Mouse (Mus musculus) heart, embryonic 14.5 days (tissue): ENCODE measurements around the gene Mapk13. TPM values are rescaled to one million over a fixed set of nuclear protein-coding genes. Genes with fewer than 3 reads are reported as not detected.
"Not testable (repeated sequence)": the region's sequence is repeated elsewhere in the genome, so short reads cannot be mapped to it uniquely, and the experiment has no call there.

Experiments
- ATAC-seq: fragments of 200-750 bp; cut with Nextera tagmentation; 2 replicates; pipeline ENCODE4 v1.8.0; 2017; ENCODE audit warnings: low read depth, moderate TSS enrichment; ENCODE audit not compliant: insufficient number of reproducible peaks, insufficient read depth, low FRiP score
- H3K27ac ChIP-seq, 2 experiments: fragments of 200-500 bp in 1 of 2; fragments of 300-500 bp in 1 of 2; sonication (generic) in 1 of 2; replicated peaks in 1 of 2; 2 replicates each; pipeline ENCODE4 v1.5.1; 2012 to 2014; ENCODE audit warnings: low read depth in 2 of 2, low read length in 2 of 2, control low read depth in 1 of 2, mild to moderate bottlenecking in 1 of 2, mixed read lengths in 1 of 2; ENCODE audit not compliant: control insufficient read depth in 1 of 2, insufficient read depth in 1 of 2
- H3K27me3 ChIP-seq: fragments of 300-500 bp; sonication (generic); 2 replicates; pipeline ENCODE4 v1.6.1; 2014; ENCODE audit warnings: mild to moderate bottlenecking, low read length, control low read depth; ENCODE audit not compliant: control insufficient read depth, insufficient read depth
- H3K36me3 ChIP-seq: fragments of 300-500 bp; sonication (generic); 2 replicates; pipeline ENCODE4 v1.6.1; 2014; ENCODE audit warnings: mild to moderate bottlenecking, control low read depth, low read length, mixed read lengths; ENCODE audit not compliant: control insufficient read depth, insufficient read depth
- H3K4me1 ChIP-seq, 2 experiments: fragments of 200-500 bp in 1 of 2; fragments of 300-500 bp in 1 of 2; sonication (generic) in 1 of 2; 2 replicates each; pipeline ENCODE4 v1.6.1; 2012 to 2014; ENCODE audit warnings: low read length in 2 of 2, control low read depth in 1 of 2, mixed read lengths in 1 of 2; ENCODE audit not compliant: control insufficient read depth in 2 of 2, insufficient read depth in 2 of 2
- H3K4me2 ChIP-seq: fragments of 300-500 bp; sonication (generic); 2 replicates; pipeline ENCODE4 v1.6.1; 2014; ENCODE audit warnings: mild to moderate bottlenecking, low read length
- H3K4me3 ChIP-seq, 2 experiments: fragments of 200-500 bp in 1 of 2; fragments of 300-500 bp in 1 of 2; sonication (generic) in 1 of 2; 2 replicates each; pipeline ENCODE4 v1.5.1; 2012 to 2014; ENCODE audit warnings: low read length in 2 of 2, mild to moderate bottlenecking in 2 of 2, control low read depth in 1 of 2, low read depth in 1 of 2, moderate library complexity in 1 of 2; ENCODE audit not compliant: control insufficient read depth in 1 of 2, insufficient read depth in 1 of 2
- H3K9ac ChIP-seq: fragments of 300-500 bp; sonication (generic); 2 replicates; pipeline ENCODE4 v1.6.1; 2014; ENCODE audit warnings: mild to moderate bottlenecking, low read length
- H3K9me3 ChIP-seq: fragments of 300-500 bp; sonication (generic); 2 replicates; pipeline ENCODE4 v1.6.1; 2016; ENCODE audit warnings: low read length, control low read depth; ENCODE audit not compliant: control insufficient read depth
- WGBS: fragments of 180-500 bp; shearing (Covaris S2); extraction: QIAGEN DNeasy Blood & Tissue Kit; methylation state at CpG from one replicate; pipeline ENCODE4 v1.1.7; 2014; 5-methylcytosine and 5-hydroxymethylcytosine counted together
- polyA plus RNA-seq: library from polyadenylated mRNA; unstranded; fragments of >200 nt; fragmentation: Nextera tagmentation; extraction: Ambion mirVana; gene quantifications from 2 replicates; pipeline ENCODE4 v1.2.1, GENCODE M21; 2014

The Mapk13 gene
- polyA plus RNA-seq = 1.7 and 2.5 TPM in 2 replicates

GRCm38 (mm10) chr17:28769121-28769874 is at the start of gene Mapk13:
Gene Mapk13 (plus strand): TSS chr17:28769297.
- WGBS = under 1% methylated on average over 58 of the region's 58 CpGs
- Histone ChIP-seq H3K9me3 (no peaks in the 10 kb centered on the region), H3K9ac (peak within 1 kb of the TSS; percentile 68), H3K4me3 (peak within 1 kb of the TSS; percentile 36 to 49), H3K4me2 (peak within 1 kb of the TSS; percentile 89), H3K27ac (no peak within 1 kb of the TSS), H3K4me1 (peaks cover 11 to 18% of the 10 kb centered on the region in 2 experiments), H3K27me3 (peaks cover 37% of the 10 kb centered on the region), H3K36me3 (no peaks in the 10 kb centered on the region)
- ATAC-seq = 0 out of 2 replicates have a peak, but pooled peaks have one; percentile 7

GRCm38 (mm10) chr17:28725783-28726182 is 43.3 kb upstream of the Mapk13 start, which contains the start of gene AC170998.1:
Gene AC170998.1 (plus strand): TSS chr17:28726083.
- no peak within 1 kb of the TSS for H3K4me2 ChIP-seq
- H3K36me3 ChIP-seq = peaks cover 78% of the 10 kb centered on the region
- ATAC-seq = no peak
- peaks cover 3 to 10% of the 10 kb centered on the region in 2 experiments; a peak in 2 of 4 replicates for H3K4me1 ChIP-seq
- no peak within 1 kb of the TSS for H3K4me3 ChIP-seq
- no peaks in the 10 kb centered on the region for H3K27me3 ChIP-seq
- H3K9me3 ChIP-seq = no peaks in the 10 kb centered on the region
- H3K9ac ChIP-seq = no peak within 1 kb of the TSS
- WGBS = 88% methylated on average over 4 of the region's 4 CpGs
- no peak within 1 kb of the TSS for H3K27ac ChIP-seq

GRCm38 (mm10) chr17:28727511-28727910 is 41.6 kb upstream of the Mapk13 start:
- not testable (repeated sequence) for H3K27ac ChIP-seq, H3K4me2 ChIP-seq, H3K9ac ChIP-seq, H3K9me3 ChIP-seq, ATAC-seq, H3K4me3 ChIP-seq, H3K27me3 ChIP-seq, H3K4me1 ChIP-seq
- peaks cover 85% of the 10 kb centered on the region for H3K36me3 ChIP-seq
- 94% methylated on average over 11 of the region's 11 CpGs for WGBS

GRCm38 (mm10) chr17:28735317-28736105 is 33.6 kb upstream of the Mapk13 start:
- Histone ChIP-seq H3K4me2 (no peak overlapping the region), H3K9ac (no peak overlapping the region), H3K4me3 (no peak overlapping the region), H3K36me3 (peaks cover 83% of the 10 kb centered on the region), H3K27me3 (no peaks in the 10 kb centered on the region), H3K27ac (no peak overlapping the region), H3K4me1 (no peaks in the 10 kb centered on the region; a peak in 1 of 4 replicates), H3K9me3 (no peaks in the 10 kb centered on the region)
- ATAC-seq = no peak
- 83% methylated on average over 6 of the region's 6 CpGs for WGBS

GRCm38 (mm10) chr17:28736486-28736885 is 32.6 kb upstream of the Mapk13 start:
- H3K9ac ChIP-seq = no peak overlapping the region
- H3K4me2 ChIP-seq = no peak overlapping the region
- H3K27ac ChIP-seq = no peak overlapping the region
- no peak for ATAC-seq
- H3K4me1 ChIP-seq = no peaks in the 10 kb centered on the region; a peak in 1 of 4 replicates
- no peaks in the 10 kb centered on the region for H3K27me3 ChIP-seq
- H3K4me3 ChIP-seq = no peak overlapping the region
- 66% methylated on average over 4 of the region's 4 CpGs for WGBS
- peaks cover 83% of the 10 kb centered on the region for H3K36me3 ChIP-seq
- H3K9me3 ChIP-seq = no peaks in the 10 kb centered on the region

- H3K9ac ChIP-seq = no peak overlapping the region
- H3K9me3 ChIP-seq = no peaks in the 10 kb centered on the region
- H3K4me2 ChIP-seq = no peak overlapping the region
- H3K27ac ChIP-seq = no peak overlapping the region
- H3K36me3 ChIP-seq = peaks cover 83% of the 10 kb centered on the region
- H3K27me3 ChIP-seq = no peaks in the 10 kb centered on the region
- H3K4me3 ChIP-seq = no peak overlapping the region
- no peaks in the 10 kb centered on the region; a peak in 1 of 4 replicates for H3K4me1 ChIP-seq
- ATAC-seq = no peak
- 86% methylated on average over 4 of the region's 4 CpGs for WGBS
These were observed 31.1 kb upstream of the Mapk13 start for GRCm38 (mm10) chr17:28737973-28738372.

- no peak overlapping the region for H3K4me3 ChIP-seq
- no peaks in the 10 kb centered on the region for H3K27me3 ChIP-seq
- no peaks in the 10 kb centered on the region; a peak in 1 of 4 replicates for H3K4me1 ChIP-seq
- no peak overlapping the region for H3K4me2 ChIP-seq
- no peak overlapping the region for H3K9ac ChIP-seq
- H3K36me3 ChIP-seq = peaks cover 88% of the 10 kb centered on the region
- ATAC-seq = no peak
- H3K27ac ChIP-seq = no peak overlapping the region
- H3K9me3 ChIP-seq = no peaks in the 10 kb centered on the region
- 96% methylated on average over 6 of the region's 6 CpGs for WGBS
These were observed 29.9 kb upstream of the Mapk13 start for GRCm38 (mm10) chr17:28739244-28739643.
